Mouse (Mus musculus) left cerebral cortex, adult 9 months (tissue): Measurements from ENCODE around the gene Tspo2.

Experiments used
- DNase-seq, 2 experiments: peaks; one replicate each; pipeline ENCODE4 v3.0.0; 2022; ENCODE audit warnings: low spot score in 2 of 2

The Tspo2 gene

GRCm38 (mm10) chr17:48450666-48451352, 513 bp downstream of the Tspo2 start:
- no peak for DNase-seq

GRCm38 (mm10) chr17:48447675-48448074, 3.6 kb downstream of the Tspo2 start:
- DNase-seq, result no peak

GRCm38 (mm10) chr17:48443542-48444145, 7.7 kb downstream of the Tspo2 start:
- no peak for DNase-seq

GRCm38 (mm10) chr17:48442745-48443457, 8.4 kb downstream of the Tspo2 start:
- DNase-seq, result no peak

- DNase-seq, result no peak
Measured at GRCm38 (mm10) chr17:48437421-48437911, 13.9 kb downstream of the Tspo2 start.

- no peak for DNase-seq
Measured at GRCm38 (mm10) chr17:48436487-48436886, 14.8 kb downstream of the Tspo2 start.

- DNase-seq, result no peak
Measured at GRCm38 (mm10) chr17:48434479-48434878, 16.8 kb downstream of the Tspo2 start.

- DNase-seq, result no peak
Measured at GRCm38 (mm10) chr17:48433689-48434330, 17.5 kb downstream of the Tspo2 start.

- DNase-seq, result no peak
Measured at GRCm38 (mm10) chr17:48433006-48433655, 18.2 kb downstream of the Tspo2 start.

GRCm38 (mm10) chr17:48432158-48432980, 19.0 kb downstream of the Tspo2 start, which contains the start of gene Apobec2:
TSS of gene Apobec2 (minus strand) at chr17:48432930.
- no peak for DNase-seq

GRCm38 (mm10) chr17:48431054-48431453, 20.3 kb downstream of the Tspo2 start:
- no peak for DNase-seq

GRCm38 (mm10) chr17:48430394-48430793, 20.9 kb downstream of the Tspo2 start:
- DNase-seq, result no peak

GRCm38 (mm10) chr17:48427852-48428530, 23.3 kb downstream of the Tspo2 start:
- no peak for DNase-seq

GRCm38 (mm10) chr17:48426991-48427750, 24.2 kb downstream of the Tspo2 start:
- no peak for DNase-seq

GRCm38 (mm10) chr17:48425823-48426612, 25.3 kb downstream of the Tspo2 start:
- no peak for DNase-seq

GRCm38 (mm10) chr17:48424237-48424636, 27.1 kb downstream of the Tspo2 start:
- DNase-seq, result no peak

- no peak for DNase-seq
Measured at GRCm38 (mm10) chr17:48419571-48419970, 31.8 kb downstream of the Tspo2 start.

- no peak for DNase-seq
Measured at GRCm38 (mm10) chr17:48418781-48419180, 32.5 kb downstream of the Tspo2 start.

- no peak for DNase-seq
Measured at GRCm38 (mm10) chr17:48418174-48418573, 33.1 kb downstream of the Tspo2 start.
